Mouse (Mus musculus): ENCODE results near the gene Arl5a. TPM values are rescaled to one million over a fixed set of nuclear protein-coding genes. Genes with fewer than 3 reads are reported as not detected.

Gene Arl5a
- polyA plus RNA-seq (2014; fragmentation: Illumina TruSeq; extraction: RNeasy Lipid Tissue Mini Kit (QIAGEN cat#74804); ENCODE audit: low read depth, low replicate concordance): 12.2 TPM

GRCm38 (mm10) chr2:52424747-52425522, at the start of gene Arl5a:
TSS of gene Arl5a (minus strand) at chr2:52424901.

GRCm38 (mm10) chr2:52378448-52378804, 46.3 kb downstream of the Arl5a start, which contains the start of gene Neb:
TSS of gene Neb (minus strand) at chr2:52378474.

Other genes with a start within 250 kb of the Arl5a start
- 1.8 TPM for gene Neb, start 46.4 kb downstream of the Arl5a start, polyA plus RNA-seq (2014; fragmentation: Illumina TruSeq; extraction: RNeasy Lipid Tissue Mini Kit (QIAGEN cat#74804); ENCODE audit: low read depth, low replicate concordance)

All from testis, adult 10 weeks (tissue).